Mouse (Mus musculus): ENCODE results near the gene Parvb. TPM values are rescaled to one million over a fixed set of nuclear protein-coding genes. Genes with fewer than 3 reads are reported as not detected.

The Parvb gene
- polyA plus RNA-seq, 1 experiment from 2014 or later: 15.5 TPM

DNA sequence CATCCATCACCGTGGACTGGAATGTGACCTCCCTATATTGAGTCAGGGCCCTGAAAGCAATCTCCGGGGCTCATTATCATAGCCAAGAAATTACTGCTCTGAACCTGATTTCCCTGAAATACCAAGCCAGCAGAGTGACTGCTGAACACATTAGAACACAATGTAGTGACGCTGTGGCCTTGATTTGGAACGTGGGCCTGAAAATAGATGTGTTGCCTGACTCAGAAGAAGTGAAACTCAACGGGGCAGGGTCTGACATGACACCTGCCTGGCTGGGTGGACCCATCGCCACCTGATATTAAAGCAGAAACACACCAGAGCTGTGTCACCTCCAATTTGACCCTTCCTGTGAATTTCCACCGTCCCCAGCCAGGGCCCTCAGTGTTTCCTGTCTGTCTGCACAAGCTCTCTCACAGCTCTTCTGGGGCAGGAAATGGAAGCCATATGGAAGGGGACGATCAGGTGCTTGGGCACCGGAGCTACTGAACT lies 13.0 kb upstream of the Parvb start:
- peak overlapping the region; percentile 79 for H3K27ac ChIP-seq (replicated peaks)
- no peak for ATAC-seq (ENCODE audit: extremely low read depth, insufficient number of reproducible peaks, low FRiP score, low TSS enrichment)
- H3K27me3 ChIP-seq (replicated peaks): no peaks in the 10 kb centered on the region
- WGBS: 20% methylated on average over 9 of the region's 9 CpGs
- no peaks in the 10 kb centered on the region for H3K9me3 ChIP-seq
- no peak overlapping the region for H3K4me3 ChIP-seq
- peak overlapping the region; percentile 24; the same call in 1 of the 2 replicates for H3K9ac ChIP-seq
- H3K36me3 ChIP-seq: peaks cover 16% of the 10 kb centered on the region
- peaks cover 63% of the 10 kb centered on the region for H3K4me1 ChIP-seq
- H3K4me2 ChIP-seq: peak overlapping the region; percentile 2; the same call in 1 of the 2 replicates

DNA sequence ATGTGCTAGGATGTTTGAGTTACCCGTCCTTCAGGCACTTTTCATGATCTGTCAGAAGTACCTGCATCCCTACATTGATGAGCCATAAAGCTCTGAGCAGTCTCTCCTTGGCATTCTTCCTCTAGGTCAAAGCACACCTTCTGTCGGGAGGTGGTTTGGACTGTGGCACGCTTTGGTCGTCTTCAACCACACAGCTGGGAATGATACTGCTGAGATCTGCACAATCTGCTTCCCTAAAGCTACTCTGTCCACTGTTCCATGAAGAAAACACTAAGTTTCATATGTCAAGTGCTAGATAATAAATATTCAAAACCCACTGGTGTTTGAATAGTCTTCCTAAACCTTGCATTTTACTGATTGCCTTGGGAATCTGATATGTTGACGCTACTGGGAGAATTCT lies 10.3 kb upstream of the Parvb start:
- peaks cover 50% of the 10 kb centered on the region for H3K4me1 ChIP-seq
- H3K4me3 ChIP-seq: no peak overlapping the region
- H3K9me3 ChIP-seq: no peaks in the 10 kb centered on the region
- H3K9ac ChIP-seq: no peak overlapping the region
- 66% methylated on average over 5 of the region's 5 CpGs for WGBS
- H3K36me3 ChIP-seq: no peaks in the 10 kb centered on the region
- H3K4me2 ChIP-seq: no peak overlapping the region
- H3K27me3 ChIP-seq (replicated peaks): 0 out of 2 replicates have a peak, but pooled peaks cover 6% of the 10 kb centered on the region
- H3K27ac ChIP-seq (replicated peaks): no peak overlapping the region
- ATAC-seq (ENCODE audit: extremely low read depth, insufficient number of reproducible peaks, low FRiP score, low TSS enrichment): no peak

DNA sequence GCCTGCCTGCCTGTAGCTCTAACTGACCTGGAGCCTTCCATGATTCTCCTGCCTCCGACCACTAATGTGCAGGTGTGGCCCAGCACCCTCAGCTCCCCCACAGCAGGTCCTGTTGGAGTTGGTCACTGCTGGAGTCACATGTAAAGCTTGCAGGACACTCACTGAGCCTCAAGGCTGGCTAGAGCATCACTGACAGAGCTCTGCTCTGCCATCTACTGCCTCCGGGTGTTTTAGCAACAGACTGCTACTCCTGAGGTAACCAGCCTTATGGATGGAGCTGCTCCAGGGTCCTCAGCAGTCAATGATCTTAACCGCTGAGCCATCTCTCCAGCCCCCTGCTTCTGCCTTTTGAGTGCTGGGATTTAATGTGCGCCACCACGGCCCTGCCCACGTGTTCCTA lies 8.4 kb upstream of the Parvb start:
- Histone ChIP-seq H3K36me3 (no peaks in the 10 kb centered on the region), H3K27ac (replicated peaks) (no peak overlapping the region), H3K4me2 (no peak overlapping the region), H3K4me3 (no peak overlapping the region), H3K27me3 (replicated peaks) (0 out of 2 replicates have a peak, but pooled peaks cover 6% of the 10 kb centered on the region), H3K9ac (no peak overlapping the region; the same call in 1 of the 2 replicates), H3K4me1 (peaks cover 37% of the 10 kb centered on the region), H3K9me3 (no peaks in the 10 kb centered on the region)
- WGBS: 29% methylated on average over 6 of the region's 6 CpGs
- no peak for ATAC-seq (ENCODE audit: extremely low read depth, insufficient number of reproducible peaks, low FRiP score, low TSS enrichment)

DNA sequence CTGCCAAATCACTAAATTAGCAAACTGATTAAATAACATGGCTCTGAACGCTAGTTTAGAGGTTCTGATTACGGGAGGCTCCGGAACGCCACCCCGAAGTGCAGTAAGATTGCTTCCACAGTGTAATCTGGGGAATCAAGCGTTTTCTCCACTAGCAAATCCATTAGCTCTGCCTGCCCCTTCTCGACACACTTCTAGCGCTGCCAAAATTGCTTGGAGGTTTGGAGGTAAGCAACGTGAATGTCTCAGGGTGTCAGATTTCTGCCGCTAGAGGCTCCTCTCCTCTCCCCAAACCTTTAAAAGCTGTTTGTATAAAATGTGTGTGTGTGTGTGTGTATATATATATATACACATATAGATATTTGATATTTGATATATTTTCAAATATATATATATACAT lies 7.1 kb upstream of the Parvb start:
- Histone ChIP-seq H3K4me1 (peaks cover 23% of the 10 kb centered on the region), H3K4me3 (no peak overlapping the region), H3K9ac (no peak overlapping the region), H3K27me3 (replicated peaks) (0 out of 2 replicates have a peak, but pooled peaks cover 6% of the 10 kb centered on the region), H3K27ac (replicated peaks) (no peak overlapping the region), H3K36me3 (no peaks in the 10 kb centered on the region), H3K9me3 (no peaks in the 10 kb centered on the region), H3K4me2 (no peak overlapping the region)
- WGBS: 37% methylated on average over 10 of the region's 10 CpGs
- ATAC-seq (ENCODE audit: extremely low read depth, insufficient number of reproducible peaks, low FRiP score, low TSS enrichment): no peak

DNA sequence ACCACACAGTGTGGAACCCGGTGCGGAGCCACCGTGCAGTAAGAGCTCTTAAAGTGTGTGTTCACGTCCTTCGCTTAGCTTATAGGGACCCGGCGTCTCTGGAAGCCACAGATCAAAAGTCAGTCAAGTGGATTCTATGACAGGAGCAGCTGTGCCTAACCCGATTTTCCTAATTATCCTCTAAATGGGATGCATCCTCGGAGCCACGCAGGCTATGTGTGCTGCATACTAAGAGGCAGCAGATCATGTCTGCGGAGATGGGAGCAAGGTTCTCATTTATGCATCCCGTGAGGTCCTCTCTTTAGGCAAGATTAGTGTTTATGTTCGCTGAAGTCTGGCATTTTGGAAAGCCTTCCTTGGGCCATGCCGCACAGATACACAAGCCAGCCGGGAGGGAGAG lies 4.9 kb upstream of the Parvb start:
- ATAC-seq (ENCODE audit: extremely low read depth, insufficient number of reproducible peaks, low FRiP score, low TSS enrichment): no peak
- Histone ChIP-seq H3K36me3 (no peaks in the 10 kb centered on the region), H3K9me3 (no peaks in the 10 kb centered on the region), H3K27ac (replicated peaks) (no peak overlapping the region), H3K4me1 (peaks cover 37% of the 10 kb centered on the region), H3K4me3 (no peak overlapping the region), H3K9ac (no peak overlapping the region), H3K27me3 (replicated peaks) (0 out of 2 replicates have a peak, but pooled peaks cover 6% of the 10 kb centered on the region), H3K4me2 (no peak overlapping the region)
- WGBS: 83% methylated on average over 15 of the region's 15 CpGs

DNA sequence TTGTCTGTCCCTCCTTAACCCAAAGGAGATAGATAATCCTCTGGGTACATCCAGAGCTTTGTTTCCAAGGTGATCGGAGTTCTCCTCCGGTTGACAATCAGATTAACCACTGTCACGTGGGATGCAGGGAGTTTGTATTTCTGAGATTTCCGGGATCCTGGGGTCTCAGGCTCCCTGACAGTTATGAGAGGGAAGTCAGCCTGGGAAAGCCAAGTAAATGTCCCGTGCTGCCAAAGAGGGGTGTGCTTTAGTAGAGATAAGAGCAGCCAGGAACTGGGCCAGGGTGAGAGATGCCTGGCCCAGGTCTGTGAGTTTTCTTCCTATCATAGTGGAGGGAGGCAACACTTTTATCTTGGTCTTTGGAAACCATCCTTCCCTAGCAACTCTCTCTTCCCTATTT lies 1.2 kb upstream of the Parvb start:
- no peak for ATAC-seq (ENCODE audit: extremely low read depth, insufficient number of reproducible peaks, low FRiP score, low TSS enrichment)
- Histone ChIP-seq H3K27ac (replicated peaks) (peak overlapping the region; percentile 88), H3K9me3 (no peaks in the 10 kb centered on the region), H3K4me3 (peak overlapping the region; percentile 80), H3K36me3 (peaks cover 8% of the 10 kb centered on the region), H3K4me2 (peak overlapping the region; percentile 80), H3K9ac (peak overlapping the region; percentile 91), H3K27me3 (replicated peaks) (no peaks in the 10 kb centered on the region), H3K4me1 (peaks cover 39% of the 10 kb centered on the region)
- 8% methylated on average over 5 of the region's 5 CpGs for WGBS

DNA sequence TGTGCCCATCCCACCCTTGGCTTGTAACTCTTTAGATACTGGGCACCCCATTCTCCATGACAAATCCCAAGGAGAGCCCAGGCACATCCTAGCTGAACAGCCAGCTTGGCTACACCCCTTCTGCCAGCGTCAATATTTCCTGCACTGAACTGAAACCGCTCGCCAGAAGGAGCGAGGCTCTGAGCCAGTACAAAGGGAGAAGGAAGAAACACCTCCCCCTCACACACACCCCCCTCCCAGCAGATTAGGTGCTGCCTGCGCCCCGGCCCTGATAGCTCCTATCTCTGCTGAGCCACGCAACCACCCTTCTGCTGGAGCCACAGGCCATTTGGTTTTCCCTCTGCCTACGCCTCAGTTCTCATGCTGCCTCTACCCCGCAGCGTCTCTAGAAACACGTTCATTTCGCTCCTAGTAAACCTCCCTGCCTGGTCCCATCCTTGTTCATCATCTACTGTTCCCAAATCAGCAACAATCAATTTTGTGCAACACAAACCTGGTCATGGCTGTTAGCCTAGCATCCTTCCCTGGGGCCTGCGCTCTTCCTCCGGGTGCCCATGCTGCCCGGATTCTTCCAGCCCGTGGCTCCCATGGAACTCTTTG lies 630 bp upstream of the Parvb start:
- 2% methylated on average over 16 of the region's 16 CpGs for WGBS
- 0 out of 2 replicates have a peak, but pooled peaks have one; percentile 52 for ATAC-seq (ENCODE audit: extremely low read depth, insufficient number of reproducible peaks, low FRiP score, low TSS enrichment)

DNA sequence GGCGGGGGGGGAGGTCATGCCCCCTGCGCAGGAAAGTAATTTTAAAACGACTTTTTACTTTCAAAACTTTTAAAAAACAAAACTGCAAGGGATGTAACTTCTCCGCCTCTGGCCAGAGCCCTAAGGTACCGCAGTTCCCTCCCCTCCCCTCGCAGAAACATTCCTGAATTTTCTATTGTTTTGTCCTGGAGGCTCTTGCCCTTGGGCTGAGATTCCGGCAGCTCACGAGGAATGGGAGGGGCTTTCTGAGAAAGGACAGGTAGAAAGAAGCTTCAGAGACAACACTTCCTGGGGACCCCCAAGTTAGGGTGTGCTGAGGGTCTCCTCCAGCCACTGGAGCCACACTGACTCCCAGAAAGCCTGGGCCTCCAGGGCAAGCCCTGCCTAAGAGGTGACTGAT lies 766 bp downstream of the Parvb start:
- peak overlapping the region; percentile 91 for H3K9ac ChIP-seq
- peak overlapping the region; percentile 80 for H3K4me3 ChIP-seq
- ATAC-seq (ENCODE audit: extremely low read depth, insufficient number of reproducible peaks, low FRiP score, low TSS enrichment): no peak
- H3K4me2 ChIP-seq: peak overlapping the region; percentile 80
- peak overlapping the region; percentile 88 for H3K27ac ChIP-seq (replicated peaks)
- no peaks in the 10 kb centered on the region for H3K9me3 ChIP-seq
- peaks cover 39% of the 10 kb centered on the region for H3K4me1 ChIP-seq
- no peaks in the 10 kb centered on the region for H3K27me3 ChIP-seq (replicated peaks)
- peaks cover 15% of the 10 kb centered on the region for H3K36me3 ChIP-seq
- 9% methylated on average over 7 of the region's 8 CpGs for WGBS

More for the DNA sequence above, 630 bp upstream of the Parvb start:
- H3K4me1 ChIP-seq: peaks cover 39% of the 10 kb centered on the region
- peaks cover 9% of the 10 kb centered on the region for H3K36me3 ChIP-seq
- H3K27ac ChIP-seq (replicated peaks): peak overlapping the region; percentile 88
- H3K4me2 ChIP-seq: peak overlapping the region; percentile 80
- H3K27me3 ChIP-seq (replicated peaks): no peaks in the 10 kb centered on the region
- no peaks in the 10 kb centered on the region for H3K9me3 ChIP-seq
- H3K9ac ChIP-seq: peak overlapping the region; percentile 91
- H3K4me3 ChIP-seq: peak overlapping the region; percentile 80

DNA sequence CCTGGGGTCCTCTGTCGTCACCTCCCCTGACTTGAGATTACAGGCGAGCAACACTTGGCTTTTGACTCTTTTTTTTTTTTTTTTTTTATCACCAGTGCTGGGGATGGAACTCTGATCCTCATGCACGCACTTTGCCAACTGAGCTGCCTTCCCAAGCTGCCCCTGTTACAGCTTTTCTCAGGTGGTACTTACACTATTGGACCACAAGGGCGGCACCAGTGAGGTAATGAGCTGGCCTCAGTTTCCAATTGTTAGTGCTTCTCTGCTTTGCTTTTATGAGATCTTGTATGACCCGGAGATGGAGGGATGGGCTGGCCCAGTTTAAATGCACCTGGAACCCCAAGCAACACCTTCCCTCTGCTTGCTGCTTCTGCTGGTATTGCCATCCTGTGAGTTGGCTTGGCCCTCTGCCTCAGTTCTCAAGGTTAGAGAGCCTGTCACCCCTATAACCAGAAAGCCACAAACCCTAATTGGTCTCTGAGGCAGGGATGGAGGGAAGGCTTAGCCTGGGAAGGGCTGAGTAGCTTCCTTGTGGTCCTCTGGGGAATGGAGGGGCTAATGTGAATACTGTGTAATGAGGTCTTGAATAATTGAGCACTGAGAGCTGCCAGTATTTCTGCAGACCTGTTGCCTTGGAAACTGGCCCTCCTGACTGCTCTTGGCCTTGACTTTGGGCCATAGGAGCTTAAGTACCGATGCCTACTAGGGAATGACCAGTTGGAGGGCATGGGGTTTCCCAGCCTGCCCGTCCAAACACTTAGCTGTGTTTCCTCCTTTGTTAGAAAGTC lies 3.1 kb downstream of the Parvb start:
- H3K27ac ChIP-seq (replicated peaks): peak overlapping the region; percentile 67
- no peak for ATAC-seq (ENCODE audit: extremely low read depth, insufficient number of reproducible peaks, low FRiP score, low TSS enrichment)
- H3K27me3 ChIP-seq (replicated peaks): no peaks in the 10 kb centered on the region
- peaks cover 61% of the 10 kb centered on the region for H3K4me1 ChIP-seq
- H3K36me3 ChIP-seq: peaks cover 15% of the 10 kb centered on the region
- H3K9me3 ChIP-seq: no peaks in the 10 kb centered on the region
- no peak overlapping the region for H3K9ac ChIP-seq
- H3K4me2 ChIP-seq: 0 out of 2 replicates have a peak overlapping the region, but pooled peaks have one; percentile 5
- 71% methylated on average over 7 of the region's 7 CpGs for WGBS
- H3K4me3 ChIP-seq: no peak overlapping the region

DNA sequence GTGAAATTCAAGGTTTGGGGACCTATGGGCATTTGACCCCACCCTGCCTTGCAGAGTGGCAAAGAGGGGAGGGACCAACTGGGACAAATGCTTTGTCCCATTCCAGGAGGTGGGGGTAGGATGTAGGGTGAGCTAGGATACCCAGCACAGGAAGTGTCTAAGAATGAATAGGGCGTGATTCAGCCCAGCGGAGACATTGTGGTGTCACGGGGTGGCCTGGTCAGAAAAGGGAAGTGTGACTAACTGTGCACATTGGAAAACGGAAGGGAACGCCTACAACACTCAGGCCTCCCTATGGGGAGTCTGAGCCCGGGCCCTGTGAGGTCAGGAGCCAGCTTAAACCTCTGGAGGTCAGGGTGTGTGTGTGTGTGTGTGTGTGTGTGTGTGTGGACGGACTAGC lies 3.8 kb downstream of the Parvb start:
- no peak overlapping the region for H3K9ac ChIP-seq
- 0 out of 2 replicates have a peak overlapping the region, but pooled peaks have one; percentile 5 for H3K4me2 ChIP-seq
- no peaks in the 10 kb centered on the region for H3K9me3 ChIP-seq
- 66% methylated on average over 7 of the region's 7 CpGs for WGBS
- no peaks in the 10 kb centered on the region for H3K27me3 ChIP-seq (replicated peaks)
- peak overlapping the region; percentile 67 for H3K27ac ChIP-seq (replicated peaks)
- peaks cover 15% of the 10 kb centered on the region for H3K36me3 ChIP-seq
- H3K4me3 ChIP-seq: no peak overlapping the region
- peaks cover 56% of the 10 kb centered on the region for H3K4me1 ChIP-seq
- ATAC-seq (ENCODE audit: extremely low read depth, insufficient number of reproducible peaks, low FRiP score, low TSS enrichment): no peak

DNA sequence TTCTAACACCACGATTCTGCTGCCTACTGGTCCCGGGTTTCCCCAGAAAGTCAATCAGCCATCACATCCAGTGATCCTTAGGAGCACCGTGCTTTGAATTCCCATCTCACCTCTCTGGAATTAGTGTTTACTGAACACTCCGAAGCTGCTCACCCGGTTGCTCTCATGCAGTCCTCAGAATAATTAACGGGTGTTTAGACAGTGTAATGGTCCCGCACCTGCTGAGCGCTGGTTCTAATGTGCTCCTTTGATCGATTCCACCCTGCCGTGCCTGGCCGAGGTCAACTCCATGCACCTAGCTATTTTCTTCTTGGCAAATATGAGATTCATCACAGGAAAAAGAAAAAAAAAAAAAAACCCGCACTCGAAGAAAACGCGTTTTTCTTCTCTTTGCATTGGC lies 6.7 kb downstream of the Parvb start:
- Histone ChIP-seq H3K9ac (no peak overlapping the region), H3K4me3 (no peak overlapping the region), H3K4me1 (peaks cover 41% of the 10 kb centered on the region), H3K27me3 (replicated peaks) (no peaks in the 10 kb centered on the region), H3K27ac (replicated peaks) (no peak overlapping the region), H3K9me3 (no peaks in the 10 kb centered on the region), H3K4me2 (peak overlapping the region; percentile 58; the same call in 1 of the 2 replicates), H3K36me3 (peaks cover 20% of the 10 kb centered on the region)
- ATAC-seq (ENCODE audit: extremely low read depth, insufficient number of reproducible peaks, low FRiP score, low TSS enrichment): no peak
- WGBS: 51% methylated on average over 15 of the region's 15 CpGs

All from heart, embryonic 13.5 days (tissue).